In genomic region chr11:94211651-94212488, GRCm38 (mm10) we compare ENCODE assay signal across 8 mouse cellular contexts. TPM values are rescaled to one million over a fixed set of nuclear protein-coding genes. Genes with fewer than 3 reads are reported as not detected.
A peak's percentile ranks its signal among the peaks of the same experiment; 100 is the strongest.
DNase-seq lines count a peak whose midpoint lies in the region; ATAC-seq and TF ChIP-seq lines count a peak whose summit lies in the region.

No protein-coding gene starts in this region.

- H3K4me2 ChIP-seq in forebrain, embryonic 12.5 days, result peak overlapping the region; percentile 69
- peak overlapping the region; percentile 71 for H3K4me2 ChIP-seq in lung, embryonic 15.5 days

- peaks cover 25% of the 10 kb centered on the region for H3K36me3 ChIP-seq in E14TG2a.4 (ENCODE audit: insufficient read depth, low read length)
- peaks cover 16% of the 10 kb centered on the region for H3K36me3 ChIP-seq in forebrain, embryonic 12.5 days (replicated peaks)
- peaks cover 9% of the 10 kb centered on the region for H3K36me3 ChIP-seq in lung, embryonic 15.5 days

- TF ChIP-seq CTCF in E14TG2a.4 (conservative IDR thresholded peaks at IDR 0.05; ENCODE audit: low read length), result no peak

- no peaks in the 10 kb centered on the region for H3K27me3 ChIP-seq in E14TG2a.4 (ENCODE audit: insufficient read depth, low read length)
- H3K27me3 ChIP-seq in forebrain, embryonic 12.5 days, result no peaks in the 10 kb centered on the region
- no peaks in the 10 kb centered on the region for H3K27me3 ChIP-seq in lung, embryonic 15.5 days

- ATAC-seq in forebrain, embryonic 12.5 days (ENCODE audit: low FRiP score), result peak; percentile 28
- ATAC-seq in lung, embryonic 15.5 days (ENCODE audit: borderline replicate concordance, extremely low read depth, low FRiP score, low TSS enrichment), result peak; percentile 47

- H3K4me1 ChIP-seq in E14TG2a.4 (replicated peaks; ENCODE audit: low read depth, low read length), result peaks cover 34% of the 10 kb centered on the region
- H3K4me1 ChIP-seq in brown adipose tissue, adult 24 weeks (ENCODE audit: control insufficient read depth, insufficient read depth, insufficient read length, low read length), result no peaks in the 10 kb centered on the region
- H3K4me1 ChIP-seq in forebrain, embryonic 12.5 days, result peaks cover 33% of the 10 kb centered on the region
- H3K4me1 ChIP-seq in lung, embryonic 15.5 days, result peaks cover 12% of the 10 kb centered on the region; the same call in 1 of the 2 replicates

- H3K9me3 ChIP-seq in E14TG2a.4 (ENCODE audit: low read length), result no peaks in the 10 kb centered on the region
- no peaks in the 10 kb centered on the region for H3K9me3 ChIP-seq in forebrain, embryonic 12.5 days
- no peaks in the 10 kb centered on the region for H3K9me3 ChIP-seq in lung, embryonic 15.5 days

- H3K4me3 ChIP-seq in E14TG2a.4 (replicated peaks; ENCODE audit: low read length), result peak overlapping the region; percentile 90
- H3K4me3 ChIP-seq in brown adipose tissue, adult 24 weeks (ENCODE audit: insufficient read depth, low read depth, low read length), result peak overlapping the region; percentile 82
- peak overlapping the region; percentile 99 for H3K4me3 ChIP-seq in forebrain, embryonic 12.5 days (replicated peaks)
- H3K4me3 ChIP-seq in lung, embryonic 15.5 days, result peak overlapping the region; percentile 97

- peak; percentile 84 to 85 for DNase-seq in heart, postnatal 10 days
- DNase-seq in layer of hippocampus, adult 18-20 months (ENCODE audit: low spot score in 2 of 2), result peak; percentile 32 to 72
- peak; percentile 66 for DNase-seq in ovary, adult 18-20 months (ENCODE audit: low spot score)
- DNase-seq in thymus, postnatal 4 days, result peak; percentile 71

- under 1% methylated on average over 35 of the region's 61 CpGs for WGBS in forebrain, embryonic 12.5 days
- 0% methylated on average over 23 of the region's 61 CpGs for WGBS in lung, embryonic 15.5 days

- peak overlapping the region; percentile 98 for H3K9ac ChIP-seq in forebrain, embryonic 12.5 days
- peak overlapping the region; percentile 97 for H3K9ac ChIP-seq in lung, embryonic 15.5 days

- intact Hi-C loops in heart, postnatal 10 days (cut with DNase I), result loop anchor here (1.0 to 2.0 kb wide), 2 partner anchors 53 to 79 kb away; no protein-coding TSS in a partner anchor

- peak overlapping the region; percentile 92 for H3K27ac ChIP-seq in brown adipose tissue, adult 24 weeks (replicated peaks; ENCODE audit: low read depth, low read length)
- peak overlapping the region; percentile 96 for H3K27ac ChIP-seq in forebrain, embryonic 12.5 days
- peak overlapping the region; percentile 98 for H3K27ac ChIP-seq in lung, embryonic 15.5 days

RNA-seq across cellular contexts. Expression of gene Tob1, which starts 0.6 kb away (rescaled TPM):
- 172 and 175 TPM in 2 replicates for polyA plus RNA-seq in brown adipose tissue, adult 24 weeks (2012; ENCODE audit: insufficient read depth, insufficient read length, missing spikeins)
- polyA plus RNA-seq in forebrain, embryonic 12.5 days (2016; fragmentation: Nextera tagmentation; extraction: Ambion mirVana), result 42.6 and 43.1 TPM in 2 replicates
- total RNA-seq in heart, postnatal 10 days (2021), result 10 to 100 TPM; 67.4 to 81.0 TPM
- total RNA-seq in layer of hippocampus, adult 18-20 months (2021), result 10 to 100 TPM; 46.3 to 48.6 TPM
- 26.1 and 26.5 TPM in 2 replicates for polyA plus RNA-seq in lung, embryonic 15.5 days (2015; fragmentation: Nextera tagmentation; extraction: Ambion mirVana)

RNA-seq across cellular contexts. Expression of gene Wfikkn2, which starts 33.9 kb away (rescaled TPM):
- polyA plus RNA-seq in brown adipose tissue, adult 24 weeks (2012; ENCODE audit: insufficient read depth, insufficient read length, missing spikeins), result 0.28 and 0.54 TPM in 2 replicates
- 4.4 and 5.1 TPM in 2 replicates for polyA plus RNA-seq in forebrain, embryonic 12.5 days (2016; fragmentation: Nextera tagmentation; extraction: Ambion mirVana)
- 1 to 10 TPM; 2.0 to 2.2 TPM for total RNA-seq in heart, postnatal 10 days (2021)
- total RNA-seq in layer of hippocampus, adult 18-20 months (2021), result under 1 TPM; 0.68 to 0.77 TPM
- 1.2 and 1.5 TPM in 2 replicates for polyA plus RNA-seq in lung, embryonic 15.5 days (2015; fragmentation: Nextera tagmentation; extraction: Ambion mirVana)

Comparison
In these comparisons a context has a peak if more than half of its experiments do, and no peak if none do; other contexts are left out.
1. Peak in every context shown above with its lines: DNase-seq, ATAC-seq, H3K4me3 ChIP-seq and H3K27ac ChIP-seq.